Mouse (Mus musculus) T-cell, adult 66 days (primary cell): ENCODE measurements around the gene Sptbn2. TPM values are rescaled to one million over a fixed set of nuclear protein-coding genes. Genes with fewer than 3 reads are reported as not detected.

Experiments
- total RNA-seq, 2 experiments: library from RNA; stranded (reverse); gene quantifications; 3 replicates in 1 of 2; 4 replicates in 1 of 2; pipeline ENCODE4 v1.2.4; 2023

Sptbn2 gene
- total RNA-seq: under 1 TPM in 1 of 2 experiments, not detected in 1; 0.09 TPM

DNA sequence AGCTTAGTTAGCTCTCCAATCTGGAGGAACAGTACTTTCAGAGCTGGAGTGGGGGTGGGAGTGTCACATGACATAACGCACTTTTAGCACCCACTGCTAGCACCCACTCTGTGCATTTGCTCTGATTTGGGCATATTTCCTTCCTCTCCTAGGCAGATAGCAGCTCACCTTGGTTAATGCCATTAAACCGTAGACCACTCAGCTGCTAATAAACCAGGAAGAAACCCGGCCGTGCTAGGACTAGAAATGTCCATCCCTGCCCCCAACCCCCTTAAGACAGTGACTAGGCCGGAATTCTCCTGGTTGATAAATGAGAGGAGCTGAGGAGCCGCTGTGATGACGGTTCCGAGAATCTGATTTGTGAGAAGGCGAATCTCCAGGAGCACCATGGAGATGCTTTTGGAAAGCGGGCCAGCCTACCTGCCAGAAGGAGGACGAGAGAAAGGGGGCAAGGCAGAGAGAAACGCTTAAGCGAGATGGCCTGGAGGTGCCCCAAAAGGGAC lies at the start of gene Sptbn2:
Sptbn2 (plus strand) TSS at position 70 of the 503 bp plus-strand sequence.

DNA sequence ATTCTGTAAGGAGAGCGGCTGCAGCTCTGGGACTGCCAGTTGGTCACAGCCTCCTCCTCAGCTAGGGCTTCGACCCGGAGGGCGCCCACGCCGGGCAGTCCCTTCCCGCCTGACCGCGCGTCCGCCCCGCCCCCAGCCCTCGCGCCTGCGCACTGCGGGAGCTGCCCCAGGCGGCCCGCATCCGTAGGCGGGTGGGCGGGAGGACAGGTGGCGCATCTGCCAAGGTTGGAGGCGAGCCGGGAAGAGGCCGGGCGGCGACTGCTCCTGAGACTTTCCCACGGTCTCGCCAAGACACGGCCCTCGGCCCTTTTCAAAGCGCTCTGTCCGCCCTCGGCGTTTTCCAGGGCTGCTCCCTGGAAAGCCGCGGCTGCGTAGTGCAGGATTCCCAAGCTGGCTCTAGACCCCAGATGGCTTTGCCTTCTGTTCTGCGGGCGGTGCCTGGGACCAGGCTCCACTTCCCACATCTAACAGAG lies 12.7 kb upstream of the Sptbn2 start, which contains the start of gene Gm960:
Gm960 (minus strand) TSS at position 464 of the 473 bp plus-strand sequence.

DNA sequence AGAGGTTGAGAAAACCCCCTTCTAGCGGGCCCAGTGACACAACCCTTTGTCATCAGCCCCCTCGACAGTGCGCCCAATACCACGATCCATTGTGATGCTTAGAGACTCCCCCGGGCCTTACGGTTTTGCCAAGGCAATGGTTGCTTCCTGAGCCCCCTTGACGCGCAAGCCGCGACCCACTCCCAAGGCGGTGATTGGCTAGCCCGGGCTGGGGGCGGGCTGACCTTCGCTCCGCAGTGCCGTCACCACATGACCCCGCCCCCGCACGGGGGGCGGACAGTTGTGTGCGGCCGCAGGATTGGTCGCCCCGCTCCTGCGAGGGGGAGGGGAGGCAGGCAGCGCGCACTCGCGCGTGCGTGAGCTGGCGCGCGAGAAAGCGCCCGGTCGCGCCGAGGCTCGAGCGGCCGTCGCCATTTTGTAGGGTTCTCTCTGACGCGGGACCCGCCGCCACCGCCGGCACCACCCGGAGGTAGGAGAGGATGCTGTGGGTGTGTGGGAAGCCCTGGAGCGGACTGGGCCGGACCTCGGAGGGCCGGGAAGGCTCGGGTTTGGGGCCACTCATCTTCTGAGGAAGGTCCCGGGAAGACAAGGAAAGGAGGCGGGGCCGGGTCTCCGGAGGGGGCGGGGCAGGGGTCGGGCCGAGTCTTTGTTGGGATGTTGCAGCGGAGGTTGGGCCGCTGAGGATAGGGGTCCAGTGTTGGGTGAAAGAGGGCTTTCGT lies 45.4 kb downstream of the Sptbn2 start, which contains the start of gene Rbm4b:
Rbm4b (plus strand) TSS at position 305 of the 719 bp plus-strand sequence.

DNA sequence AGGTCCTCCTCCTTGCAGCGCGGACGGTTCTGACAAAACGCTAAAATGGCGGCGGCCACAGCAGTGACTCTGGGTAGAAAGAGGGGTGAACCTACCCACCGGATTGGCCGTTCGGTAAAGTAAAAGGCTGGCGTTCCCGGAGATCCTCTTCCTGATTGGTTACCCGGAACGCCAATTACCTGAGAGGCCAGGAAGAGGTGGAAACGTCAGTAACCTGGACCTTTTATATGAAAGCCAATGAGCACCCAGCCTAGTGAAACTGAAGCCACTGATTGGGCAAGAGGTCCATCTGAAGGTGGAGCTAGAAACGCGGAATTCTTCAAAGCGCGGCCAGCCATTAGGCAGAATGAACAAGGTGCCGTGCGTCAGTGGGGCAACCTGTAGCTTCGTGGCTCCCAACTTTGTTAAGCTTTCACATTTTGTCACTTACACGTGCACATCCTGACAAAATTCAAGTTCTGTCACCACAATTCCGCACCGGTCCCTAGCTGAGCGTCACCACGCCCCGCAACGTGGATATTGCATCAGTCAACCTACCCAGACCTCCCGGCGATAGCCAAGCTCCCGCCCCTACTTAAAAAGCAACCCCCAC lies 83.0 kb downstream of the Sptbn2 start, which contains the start of gene Rbm4:
Rbm4 (minus strand) TSS at position 71 of the 592 bp plus-strand sequence.

Other genes starting within 250 kb of the Sptbn2 start
- not detected for gene Syt12, start 233.7 kb upstream of the Sptbn2 start, total RNA-seq
- not detected for gene 2010003K11Rik, start 212.6 kb upstream of the Sptbn2 start, total RNA-seq
- gene Pcx, start 200.7 kb upstream of the Sptbn2 start, total RNA-seq: 1 to 10 TPM; 2.3 to 4.6 TPM
- under 1 TPM; 0.29 to 0.53 TPM for gene Lrfn4, start 95.5 kb upstream of the Sptbn2 start, total RNA-seq
- gene Rce1, start 85.5 kb upstream of the Sptbn2 start, total RNA-seq: 10 to 100 TPM; 53.2 to 59.2 TPM
- not detected for gene Gm960, start 12.5 kb upstream of the Sptbn2 start, total RNA-seq
- gene Rbm4b, start 45.3 kb downstream of the Sptbn2 start, total RNA-seq: 10 to 100 TPM; 24.8 to 30.7 TPM
- gene Rbm4, start 82.7 kb downstream of the Sptbn2 start, total RNA-seq: 100 to 1,000 TPM in 1 of 2 experiments, 10 to 100 TPM in 1; 98.1 to 112 TPM
- 10 to 100 TPM; 27.8 to 51.8 TPM for gene Gm21992, start 100.4 kb downstream of the Sptbn2 start, total RNA-seq
- gene Rbm14, start 100.5 kb downstream of the Sptbn2 start, total RNA-seq: 10 to 100 TPM; 84.8 to 95.2 TPM
- 10 to 100 TPM; 51.0 to 53.8 TPM for gene Ccs, start 128.2 kb downstream of the Sptbn2 start, total RNA-seq
- gene Ccdc87, start 128.2 kb downstream of the Sptbn2 start, total RNA-seq: not detected
- gene Ctsf, start 144.0 kb downstream of the Sptbn2 start, total RNA-seq: 1 to 10 TPM; 3.8 to 4.1 TPM
- under 1 TPM in 1 of 2 experiments, not detected in 1; 0.27 TPM for gene Actn3, start 166.7 kb downstream of the Sptbn2 start, total RNA-seq
- 1 to 10 TPM; 5.0 to 6.1 TPM for gene Zdhhc24, start 167.5 kb downstream of the Sptbn2 start, total RNA-seq
- gene Bbs1, start 195.5 kb downstream of the Sptbn2 start, total RNA-seq: 1 to 10 TPM; 1.9 to 3.3 TPM
- 10 to 100 TPM; 89.3 to 95.6 TPM for gene Dpp3, start 217.1 kb downstream of the Sptbn2 start, total RNA-seq
- gene Peli3, start 232.0 kb downstream of the Sptbn2 start, total RNA-seq: 1 to 10 TPM; 2.3 to 2.9 TPM